Mouse (Mus musculus) kidney, postnatal 36 days (tissue): Measurements from ENCODE around the gene Resf1.
"Not testable (repeated sequence)": the region's sequence is repeated elsewhere in the genome, so short reads cannot be mapped to it uniquely, and the experiment has no call there.

ENCODE experiments used
- DNase-seq, 2 experiments: peaks; one replicate each; pipeline ENCODE4 v3.0.0; 2021 to 2022; ENCODE audit warnings: mixed read lengths in 2 of 2

The Resf1 gene

GRCm38 (mm10) chr6:149308956-149309932 lies at the start of gene Resf1:
Gene Resf1, plus strand, starts transcription at chr6:149309414.
- DNase-seq: peak; percentile 93 to 94

GRCm38 (mm10) chr6:149260801-149261239 lies 48.4 kb upstream of the Resf1 start:
- no peak for DNase-seq

DNA sequence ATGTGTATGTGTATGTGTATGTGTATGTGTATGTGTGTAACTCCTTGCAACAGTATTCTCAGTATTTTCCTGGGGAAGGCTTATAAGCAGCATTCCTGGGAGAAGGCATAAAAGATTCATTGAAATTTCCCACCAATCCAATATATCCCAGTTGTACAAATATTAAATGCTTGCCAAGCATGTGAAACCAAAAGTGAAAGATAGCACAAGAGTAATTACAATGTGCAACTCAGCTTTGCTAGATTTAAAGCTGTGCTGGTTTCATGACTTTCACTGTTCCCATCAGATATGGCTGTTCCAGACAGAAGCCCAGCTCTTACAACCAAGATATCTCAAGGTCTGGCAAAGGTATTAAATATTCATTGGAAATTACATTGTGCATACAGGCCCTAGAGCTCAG lies 41.3 kb upstream of the Resf1 start:
- no peak for DNase-seq

DNA sequence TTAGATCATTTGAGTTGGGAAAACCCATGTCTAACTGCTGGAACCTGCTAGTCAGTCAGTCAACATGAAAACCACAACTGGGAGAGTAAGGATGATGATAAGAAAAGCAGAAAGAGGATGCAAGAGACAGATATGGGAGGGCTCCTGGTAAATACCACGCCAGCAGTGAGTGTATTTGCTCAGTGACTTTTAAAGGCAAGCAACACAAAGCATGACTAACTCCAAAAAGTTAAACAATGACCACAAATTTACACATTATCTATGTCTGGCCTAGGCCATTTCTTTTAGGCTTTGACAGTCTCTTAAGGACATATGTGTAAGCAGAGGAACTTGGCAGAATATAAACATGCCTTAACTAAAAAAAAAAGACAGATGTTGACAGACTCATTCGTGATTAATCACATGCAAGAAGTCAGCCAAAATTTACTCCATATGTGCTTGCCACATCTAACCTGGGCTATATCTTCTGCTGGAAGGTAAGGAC lies 30.9 kb upstream of the Resf1 start:
- DNase-seq: no peak

DNA sequence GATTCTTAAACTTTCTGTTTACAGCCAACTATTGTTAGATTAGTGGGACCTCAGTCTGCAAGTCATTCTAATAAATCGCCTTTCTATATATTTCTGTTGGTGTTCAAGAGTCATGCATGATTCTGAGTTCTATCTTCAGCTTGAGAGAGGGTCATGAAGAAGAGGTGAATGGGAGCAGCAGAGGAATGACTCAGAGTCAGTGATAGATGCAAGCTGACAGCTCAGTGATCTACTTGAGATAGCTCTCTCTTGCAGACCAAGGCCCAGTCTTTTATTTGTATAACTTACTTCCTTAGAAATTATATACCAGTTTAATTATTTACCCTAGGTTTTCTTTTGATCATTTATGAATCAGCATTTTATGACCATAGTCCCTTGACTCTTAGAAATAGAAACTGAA lies 30.3 kb upstream of the Resf1 start:
- no peak for DNase-seq

DNA sequence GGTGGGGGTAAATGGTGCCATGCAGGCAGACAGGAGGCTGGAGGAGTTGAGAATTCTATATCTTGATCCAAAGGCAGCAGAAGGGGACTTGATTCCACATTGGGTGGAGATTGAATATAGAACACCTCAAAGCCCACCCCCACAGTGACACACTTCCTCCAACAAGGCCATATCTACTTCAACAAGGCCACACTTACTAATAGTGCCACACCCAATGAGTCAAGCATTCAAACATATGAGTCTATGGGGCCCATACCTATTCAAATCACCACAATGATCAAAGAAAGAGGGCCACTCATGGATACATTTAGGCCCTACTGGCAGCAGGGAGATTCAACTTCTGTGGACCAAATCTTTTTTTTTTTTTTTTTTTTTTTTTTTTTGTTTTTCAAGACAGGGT lies 28.7 kb upstream of the Resf1 start:
- DNase-seq: no peak

- not testable (repeated sequence) for DNase-seq
Measured at GRCm38 (mm10) chr6:149288190-149288589, 21.0 kb upstream of the Resf1 start.

DNA sequence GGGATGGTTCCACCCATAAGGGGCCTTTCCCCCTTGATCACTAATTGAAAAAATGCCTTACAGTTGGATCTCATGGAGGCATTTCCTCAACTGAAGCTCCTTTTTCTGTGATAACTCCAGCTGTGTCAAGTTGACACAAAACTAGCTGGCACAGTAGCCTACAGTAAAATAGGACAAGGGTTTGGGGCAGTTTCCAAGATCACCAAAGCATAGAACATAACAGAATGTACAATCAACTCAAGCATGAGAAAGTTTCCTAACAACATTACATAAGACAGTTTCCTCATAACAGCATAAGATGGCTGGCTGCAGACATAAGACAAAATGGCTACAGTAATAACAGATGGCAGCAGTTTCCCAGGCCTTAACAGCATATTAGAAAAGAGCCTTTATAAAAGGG lies 6.0 kb upstream of the Resf1 start:
- DNase-seq: not testable (repeated sequence)

DNA sequence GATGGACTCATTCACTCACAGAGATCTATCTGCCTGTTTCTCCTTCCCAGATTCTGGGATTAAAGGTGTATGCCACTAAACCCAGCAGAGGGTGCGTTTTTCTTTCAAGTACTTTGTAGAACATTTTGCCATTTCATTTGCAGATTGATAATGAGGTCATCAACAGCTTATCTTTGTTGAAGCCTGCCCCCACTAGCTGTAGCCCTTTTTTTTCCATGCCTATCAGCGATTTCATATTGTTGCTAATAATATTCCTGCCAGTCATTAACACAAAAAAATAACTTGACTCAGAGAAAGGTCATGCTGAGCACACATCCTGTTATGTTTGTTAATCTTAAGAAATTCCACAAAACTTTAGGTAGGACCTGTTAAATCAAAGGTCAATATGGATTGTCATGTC lies 2.1 kb upstream of the Resf1 start:
- DNase-seq: no peak

GRCm38 (mm10) chr6:149307801-149308200 lies 1.4 kb upstream of the Resf1 start:
- DNase-seq: no peak

DNA sequence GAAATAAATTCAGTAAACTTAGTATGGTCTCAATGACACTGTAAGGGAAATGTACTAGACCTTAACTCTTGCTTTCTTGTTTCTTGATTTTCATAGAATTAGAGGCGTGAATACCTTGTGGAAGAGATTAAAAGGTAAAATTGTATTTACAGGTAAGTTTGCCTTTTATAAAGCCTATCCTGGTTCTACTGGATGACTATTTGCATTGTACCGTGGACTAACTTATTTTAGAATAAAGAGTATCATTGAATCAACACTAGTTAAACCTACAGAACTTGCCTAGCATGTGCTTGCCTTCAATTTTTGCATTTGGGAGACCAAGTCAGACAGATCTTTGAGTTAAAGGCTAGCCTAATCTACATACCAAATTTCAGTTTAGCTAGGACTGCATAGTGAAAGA lies 1.0 kb downstream of the Resf1 start:
- no peak for DNase-seq

GRCm38 (mm10) chr6:149311044-149311443 lies 1.8 kb downstream of the Resf1 start:
- DNase-seq: no peak

DNA sequence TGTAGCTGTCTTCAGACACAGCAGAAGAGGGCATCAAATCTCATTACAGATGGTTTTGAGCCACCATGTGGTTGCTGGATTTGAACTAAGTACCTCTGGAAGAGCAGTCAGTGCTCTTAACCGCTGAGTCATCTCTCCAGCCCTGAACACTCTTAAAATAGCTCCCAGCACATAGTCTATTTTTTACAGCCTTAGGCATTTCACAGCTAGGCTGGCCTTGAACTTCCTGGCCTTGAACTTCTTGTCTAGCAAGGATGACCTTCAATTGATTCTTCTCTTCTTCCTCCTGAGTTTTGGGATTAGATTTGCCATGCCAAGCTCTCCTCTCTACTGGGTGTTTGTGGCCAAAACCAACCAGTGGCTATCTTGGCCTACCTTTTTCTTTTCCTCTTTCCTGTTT lies 2.6 kb downstream of the Resf1 start:
- DNase-seq: no peak

DNA sequence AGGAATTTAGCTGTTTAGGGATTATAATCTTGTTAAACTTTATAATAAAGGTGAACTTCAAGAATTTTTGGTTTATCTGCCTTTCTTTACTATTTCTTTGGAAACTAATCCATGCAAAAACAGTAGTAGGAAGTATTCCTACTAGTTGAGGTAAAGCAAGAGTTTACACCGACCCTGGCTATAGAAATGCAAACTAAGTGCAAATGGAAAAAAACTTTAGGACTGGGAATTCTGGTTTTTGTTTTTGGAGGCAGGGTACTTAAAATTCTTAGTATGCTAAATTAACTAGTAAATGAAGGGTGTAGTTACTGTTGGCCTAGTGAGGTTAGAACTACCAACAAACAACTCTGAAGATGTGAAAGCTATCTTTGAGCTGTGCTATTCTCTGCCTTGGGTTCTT lies 3.0 kb downstream of the Resf1 start:
- no peak for DNase-seq

GRCm38 (mm10) chr6:149314918-149315317 lies 5.7 kb downstream of the Resf1 start:
- no peak for DNase-seq

DNA sequence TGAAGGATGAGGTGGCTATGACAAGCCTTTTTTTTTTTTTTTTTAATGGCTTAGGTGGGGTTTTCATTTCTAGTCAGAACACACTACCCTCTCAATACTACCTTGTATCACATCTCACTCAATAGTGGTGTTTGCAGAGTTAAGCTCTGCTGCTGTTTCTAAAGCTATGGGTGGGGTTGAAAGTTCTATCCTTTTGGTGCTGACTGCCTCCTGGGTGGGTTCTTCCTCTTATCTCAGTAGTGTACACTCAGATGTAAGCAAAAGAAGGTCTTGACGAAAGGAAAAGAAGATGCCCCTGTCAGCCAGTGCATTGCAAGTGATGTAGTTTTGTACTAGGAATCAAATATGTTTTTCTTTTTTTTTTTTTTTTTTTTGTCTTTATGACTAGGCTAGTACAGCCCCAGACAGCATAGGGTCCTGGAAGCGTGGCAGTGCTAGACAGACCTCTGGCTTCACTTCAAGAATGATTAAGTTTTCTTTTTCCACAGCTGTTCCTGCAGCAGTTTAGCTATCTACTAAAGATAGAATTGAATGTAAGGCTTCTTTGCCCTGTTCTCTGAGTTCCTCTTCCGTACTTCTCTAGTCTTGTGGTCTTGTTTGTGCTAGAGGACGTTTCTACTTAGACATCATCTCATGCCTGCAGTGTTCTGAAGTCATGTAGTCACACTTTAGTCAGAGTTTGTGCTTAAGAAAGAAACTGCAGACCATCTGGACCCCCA lies 14.5 kb downstream of the Resf1 start:
- DNase-seq: no peak

GRCm38 (mm10) chr6:149324242-149324633 lies 15.0 kb downstream of the Resf1 start:
- no peak for DNase-seq

DNA sequence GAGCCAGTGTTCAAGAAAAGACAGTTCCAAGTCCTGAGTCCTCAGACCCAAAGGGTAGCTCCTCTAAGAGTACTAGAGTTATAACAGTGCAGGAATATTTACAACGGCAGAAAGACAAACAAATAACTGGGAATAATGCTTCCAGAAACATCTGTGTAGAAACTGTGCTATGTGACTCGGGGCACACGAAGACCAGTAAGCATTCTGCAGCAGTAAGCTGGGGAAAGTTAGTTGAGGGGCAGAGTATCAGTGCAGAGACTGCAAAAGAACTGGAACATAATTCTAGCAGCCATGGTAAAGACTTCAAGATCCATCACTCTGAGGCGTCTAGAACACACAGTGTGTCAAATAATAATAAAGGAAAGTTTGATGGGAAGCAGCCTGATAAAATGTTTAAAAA lies 19.9 kb downstream of the Resf1 start:
- DNase-seq: no peak

GRCm38 (mm10) chr6:149330332-149330731 lies 21.1 kb downstream of the Resf1 start:
- no peak for DNase-seq

DNA sequence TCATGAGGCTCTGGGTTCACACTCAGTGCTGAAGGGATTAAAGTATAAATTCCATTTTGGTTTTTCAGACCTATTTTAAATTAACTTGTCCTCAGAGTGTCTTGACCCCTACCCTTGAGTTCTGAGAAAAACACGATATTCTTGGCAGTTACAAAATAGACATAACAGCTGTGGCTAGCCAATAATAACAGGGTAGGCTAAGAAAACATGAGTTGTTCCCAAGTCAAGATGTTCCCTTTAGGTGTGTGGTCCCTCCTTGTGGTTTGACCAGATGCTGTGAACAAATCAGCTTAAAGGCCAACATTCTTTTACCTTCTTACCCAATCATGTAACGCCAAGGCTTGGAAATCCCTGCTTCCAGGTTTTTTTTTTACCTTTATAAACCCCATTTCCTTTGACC lies 23.8 kb downstream of the Resf1 start:
- peak; percentile 23 to 77 for DNase-seq

- no peak for DNase-seq
Measured at GRCm38 (mm10) chr6:149337990-149338389, 28.8 kb downstream of the Resf1 start.

DNA sequence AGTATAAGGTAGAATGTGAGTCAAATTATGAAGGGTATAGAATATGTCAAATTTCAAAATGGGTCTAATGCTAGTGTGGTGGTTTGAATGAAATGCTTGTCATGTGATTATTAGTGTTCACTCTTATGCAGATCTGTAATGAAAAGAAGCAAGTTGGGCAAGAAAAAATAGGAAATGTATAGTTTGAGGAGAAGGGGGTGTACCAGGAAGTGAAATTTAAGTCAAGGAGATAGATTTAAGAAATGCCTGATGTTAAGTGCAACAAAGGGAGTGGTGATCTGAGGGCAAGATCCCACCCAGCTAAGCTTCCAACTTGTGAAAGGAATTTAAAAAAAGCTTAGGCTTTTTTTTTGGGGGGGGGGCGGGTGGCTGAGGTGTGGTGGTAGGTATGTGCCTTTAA lies 29.4 kb downstream of the Resf1 start:
- DNase-seq: no peak

DNA sequence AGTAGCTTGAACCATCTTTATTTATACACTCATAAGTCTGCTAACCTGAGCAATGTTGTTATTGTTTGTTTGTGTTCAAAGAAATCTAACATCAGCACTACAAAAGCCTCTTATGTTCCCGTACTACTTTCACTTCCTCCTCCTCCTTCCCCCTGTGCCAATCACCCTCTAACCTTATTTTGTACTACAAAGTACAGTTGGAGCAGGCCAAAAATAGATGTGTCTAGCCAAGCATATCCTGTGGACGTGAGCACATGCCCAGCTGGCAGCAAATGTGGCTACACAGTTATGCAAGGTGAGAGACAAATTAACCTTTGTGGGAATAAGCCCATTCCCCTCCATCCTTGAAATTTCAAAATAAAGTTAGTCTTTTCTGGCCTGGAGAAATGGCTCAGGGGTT lies 34.6 kb downstream of the Resf1 start:
- DNase-seq: peak; percentile 81 to 92

GRCm38 (mm10) chr6:149344372-149344771 lies 35.2 kb downstream of the Resf1 start:
- DNase-seq: no peak
